Mouse (Mus musculus) hindbrain, embryonic 15.5 days (tissue): ENCODE measurements at regions not wholly inside any gene's neighbourhood (a gene's known extent, or its start where the extent isn't known, plus 50 kb on each side); places are given as distances from the start of the nearest gene placed in this dataset.

Source experiments
- ATAC-seq: fragments of 200-750 bp; cut with Nextera tagmentation; 2 replicates; pipeline ENCODE4 v1.8.0; 2017; ENCODE audit warnings: low read depth, moderate number of reproducible peaks, moderate TSS enrichment; ENCODE audit not compliant: low FRiP score
- H3K27ac ChIP-seq: fragments of 300-500 bp; sonication (generic); replicated peaks from 2 replicates; pipeline ENCODE4 v1.5.1; 2015; ENCODE audit warnings: mild to moderate bottlenecking, inconsistent platforms
- H3K27me3 ChIP-seq: fragments of 300-500 bp; sonication (generic); 2 replicates; pipeline ENCODE4 v1.6.1; 2015; ENCODE audit warnings: control low read depth, inconsistent platforms
- H3K36me3 ChIP-seq: fragments of 300-500 bp; sonication (generic); 2 replicates; pipeline ENCODE4 v1.6.1; 2015; ENCODE audit warnings: control low read depth, inconsistent platforms
- H3K4me1 ChIP-seq: fragments of 300-500 bp; sonication (generic); replicated peaks from 2 replicates; pipeline ENCODE4 v1.6.1; 2015; ENCODE audit warnings: control low read depth, inconsistent platforms
- H3K4me2 ChIP-seq: fragments of 300-500 bp; sonication (generic); 2 replicates; pipeline ENCODE4 v1.6.1; 2015; ENCODE audit warnings: moderate library complexity, mild to moderate bottlenecking, inconsistent platforms
- H3K4me3 ChIP-seq: fragments of 300-500 bp; sonication (generic); 2 replicates; pipeline ENCODE4 v1.5.1; 2015; ENCODE audit warnings: mild to moderate bottlenecking, inconsistent platforms
- H3K9ac ChIP-seq: fragments of 300-500 bp; sonication (generic); 2 replicates; pipeline ENCODE4 v1.6.1; 2015; ENCODE audit warnings: inconsistent platforms
- H3K9me3 ChIP-seq: fragments of 300-500 bp; sonication (generic); 2 replicates; pipeline ENCODE4 v1.6.1; 2016; ENCODE audit warnings: control low read depth, inconsistent platforms
- WGBS: fragments of 180-500 bp; shearing (Covaris S2); methylation state at CpG from one replicate; pipeline ENCODE4 v1.1.7; 2015; 5-methylcytosine and 5-hydroxymethylcytosine counted together

DNA sequence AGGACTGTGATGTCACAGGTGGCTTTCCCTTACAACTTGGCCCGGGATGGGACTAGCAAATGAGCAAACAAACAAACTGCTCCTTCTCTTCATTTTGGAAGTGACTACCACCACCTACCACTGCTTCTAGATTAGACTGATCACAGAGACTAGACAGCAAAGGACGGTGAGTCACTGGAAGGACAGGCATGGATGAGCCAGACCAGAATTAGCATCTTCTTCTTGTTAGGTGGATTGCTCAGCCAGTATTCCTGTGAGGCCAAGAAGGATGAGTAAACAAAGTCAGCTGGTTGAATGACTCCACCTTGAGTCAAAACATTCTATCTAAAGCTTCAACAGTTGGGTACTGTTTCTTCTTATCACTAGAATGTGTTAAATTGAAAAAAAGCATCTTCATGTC lies 385.1 kb upstream of the Mon1b start:
- H3K9me3 ChIP-seq, result no peaks in the 10 kb centered on the region
- H3K9ac ChIP-seq, result no peak overlapping the region
- H3K4me1 ChIP-seq, result no peaks in the 10 kb centered on the region
- no peak overlapping the region for H3K4me2 ChIP-seq
- no peaks in the 10 kb centered on the region for H3K27me3 ChIP-seq
- H3K4me3 ChIP-seq, result no peak overlapping the region
- ATAC-seq, result no peak
- H3K36me3 ChIP-seq, result no peaks in the 10 kb centered on the region
- no peak overlapping the region for H3K27ac ChIP-seq
- 92% methylated on average over 2 of the region's 2 CpGs for WGBS

DNA sequence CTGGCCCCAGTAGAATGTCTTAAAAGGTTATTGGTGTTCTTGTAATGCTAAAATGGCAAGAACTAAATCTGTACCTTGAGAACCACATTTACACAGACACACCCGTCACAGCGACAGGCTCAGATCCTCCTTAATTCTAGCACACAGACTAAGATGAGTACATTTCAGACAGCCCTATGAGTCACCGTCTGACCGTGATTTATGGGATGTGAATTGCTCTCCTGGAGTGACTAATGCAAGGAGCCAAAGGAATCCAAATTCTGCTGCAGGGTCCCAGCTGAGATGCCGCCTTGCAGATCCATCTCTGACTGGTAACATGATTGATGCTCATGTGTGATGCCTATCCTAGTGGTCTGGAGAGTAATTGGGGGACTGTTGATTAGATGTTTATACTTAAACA lies 381.3 kb upstream of the Mon1b start:
- WGBS, result 66% methylated on average over 5 of the region's 5 CpGs
- no peak overlapping the region for H3K9ac ChIP-seq
- H3K27me3 ChIP-seq, result no peaks in the 10 kb centered on the region
- no peak for ATAC-seq
- H3K36me3 ChIP-seq, result no peaks in the 10 kb centered on the region
- H3K27ac ChIP-seq, result no peak overlapping the region
- H3K4me2 ChIP-seq, result no peak overlapping the region
- H3K4me1 ChIP-seq, result no peaks in the 10 kb centered on the region
- no peak overlapping the region for H3K4me3 ChIP-seq
- H3K9me3 ChIP-seq, result no peaks in the 10 kb centered on the region

DNA sequence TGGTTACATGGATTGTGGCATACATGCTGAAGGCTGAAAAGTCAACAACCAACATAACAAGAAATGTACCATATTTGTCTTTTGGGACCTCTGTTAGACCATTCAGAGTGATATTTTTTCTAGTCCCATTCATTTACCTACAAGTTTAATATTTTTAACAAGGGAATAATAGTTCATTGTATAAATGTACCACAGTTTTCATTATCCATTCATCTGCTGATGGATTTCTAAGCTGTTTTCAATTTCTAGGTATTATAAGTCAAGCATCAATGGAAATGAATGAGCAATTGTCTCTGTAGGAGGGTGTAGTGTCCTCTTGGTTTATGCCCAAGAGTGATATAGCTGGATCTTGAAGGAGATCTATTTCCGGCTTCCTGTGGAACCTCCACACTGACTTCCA lies 375.9 kb upstream of the Mon1b start:
- H3K4me2 ChIP-seq, result no peak overlapping the region

DNA sequence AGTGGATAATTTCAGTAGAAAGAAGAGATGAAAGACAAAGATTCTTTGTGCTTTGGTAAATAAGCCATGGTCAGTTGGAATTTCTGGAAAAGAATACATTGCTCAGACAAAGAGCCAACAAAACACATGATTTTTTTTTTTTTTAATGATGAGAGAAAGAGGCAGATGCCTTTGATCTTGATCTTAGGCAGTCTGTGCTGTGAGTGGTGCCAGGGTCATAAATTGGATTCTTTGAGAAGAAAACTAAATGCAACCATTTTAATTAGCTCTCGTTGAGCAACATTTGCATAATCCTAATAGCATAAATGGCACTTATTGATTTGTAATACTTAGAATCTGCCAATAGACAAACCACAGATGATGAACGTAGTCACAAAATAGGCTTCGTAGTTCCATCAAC lies 372.1 kb upstream of the Mon1b start:
- no peaks in the 10 kb centered on the region for H3K9me3 ChIP-seq
- no peak overlapping the region for H3K4me2 ChIP-seq
- no peak overlapping the region for H3K4me3 ChIP-seq
- no peak overlapping the region for H3K9ac ChIP-seq
- no peak for ATAC-seq
- H3K27ac ChIP-seq, result no peak overlapping the region
- H3K4me1 ChIP-seq, result no peaks in the 10 kb centered on the region
- H3K27me3 ChIP-seq, result no peaks in the 10 kb centered on the region
- 77% methylated on average over 3 of the region's 3 CpGs for WGBS
- no peaks in the 10 kb centered on the region for H3K36me3 ChIP-seq

More for the DNA sequence above, 375.9 kb upstream of the Mon1b start:
- 93% methylated on average over 1 of the region's 1 CpGs for WGBS
- no peak overlapping the region for H3K27ac ChIP-seq
- no peaks in the 10 kb centered on the region for H3K27me3 ChIP-seq
- no peaks in the 10 kb centered on the region for H3K9me3 ChIP-seq
- no peaks in the 10 kb centered on the region for H3K36me3 ChIP-seq
- H3K4me3 ChIP-seq, result no peak overlapping the region
- no peak overlapping the region for H3K9ac ChIP-seq
- ATAC-seq, result no peak
- H3K4me1 ChIP-seq, result no peaks in the 10 kb centered on the region

DNA sequence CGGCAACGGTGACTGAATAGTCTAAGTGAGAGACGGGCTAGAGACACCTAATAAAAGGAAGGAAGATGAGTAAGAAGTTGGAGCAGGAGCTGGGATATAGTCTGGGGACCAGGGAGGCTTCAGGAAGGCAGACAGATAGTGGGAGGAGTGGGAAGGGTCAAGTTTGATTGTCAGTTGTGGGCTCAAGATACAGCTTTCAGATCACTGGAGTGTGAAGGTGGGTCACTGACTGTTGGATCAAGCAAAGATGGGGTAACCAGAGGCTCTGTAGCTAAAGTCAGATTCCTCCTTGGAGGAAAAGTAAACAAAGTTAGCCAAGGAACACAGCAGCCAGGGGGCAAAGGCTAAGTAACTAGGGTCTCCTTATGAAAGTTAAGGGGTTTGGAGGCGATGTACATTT lies 364.1 kb upstream of the Mon1b start:
- Histone ChIP-seq H3K36me3 (no peaks in the 10 kb centered on the region), H3K4me3 (no peak overlapping the region), H3K9ac (no peak overlapping the region), H3K27ac (no peak overlapping the region), H3K4me1 (no peaks in the 10 kb centered on the region), H3K9me3 (no peaks in the 10 kb centered on the region), H3K4me2 (no peak overlapping the region), H3K27me3 (no peaks in the 10 kb centered on the region)
- ATAC-seq, result no peak
- 95% methylated on average over 4 of the region's 4 CpGs for WGBS

- no peak for ATAC-seq
- 65% methylated on average over 4 of the region's 4 CpGs for WGBS
These were observed 335.0 kb upstream of the Mon1b start for GRCm38 (mm10) chr8:113300273-113300843.

GRCm38 (mm10) chr8:113303426-113303825 lies 332.0 kb upstream of the Mon1b start:
- H3K9ac ChIP-seq, result no peak overlapping the region
- H3K4me1 ChIP-seq, result no peaks in the 10 kb centered on the region
- H3K27ac ChIP-seq, result no peak overlapping the region
- 68% methylated on average over 8 of the region's 8 CpGs for WGBS
- no peak for ATAC-seq
- H3K4me3 ChIP-seq, result no peak overlapping the region
- H3K27me3 ChIP-seq, result no peaks in the 10 kb centered on the region
- H3K4me2 ChIP-seq, result no peak overlapping the region
- H3K36me3 ChIP-seq, result no peaks in the 10 kb centered on the region
- H3K9me3 ChIP-seq, result no peaks in the 10 kb centered on the region

More at GRCm38 (mm10) chr8:113300273-113300843, 335.0 kb upstream of the Mon1b start:
- H3K27ac ChIP-seq, result no peak overlapping the region
- no peak overlapping the region for H3K4me2 ChIP-seq
- no peaks in the 10 kb centered on the region for H3K27me3 ChIP-seq
- no peak overlapping the region for H3K9ac ChIP-seq
- no peaks in the 10 kb centered on the region for H3K36me3 ChIP-seq
- no peaks in the 10 kb centered on the region for H3K9me3 ChIP-seq
- H3K4me3 ChIP-seq, result no peak overlapping the region
- H3K4me1 ChIP-seq, result no peaks in the 10 kb centered on the region

GRCm38 (mm10) chr8:113317169-113317568 lies 318.2 kb upstream of the Mon1b start:
- Histone ChIP-seq H3K27me3 (no peaks in the 10 kb centered on the region), H3K9ac (no peak overlapping the region), H3K9me3 (no peaks in the 10 kb centered on the region), H3K36me3 (no peaks in the 10 kb centered on the region), H3K4me1 (peaks cover 5% of the 10 kb centered on the region; the same call in 1 of the 2 replicates), H3K4me2 (no peak overlapping the region), H3K4me3 (no peak overlapping the region), H3K27ac (no peak overlapping the region)
- ATAC-seq, result no peak
- WGBS, result 42% methylated on average over 3 of the region's 3 CpGs

GRCm38 (mm10) chr8:113331576-113331975 lies 303.8 kb upstream of the Mon1b start:
- H3K27ac ChIP-seq, result no peak overlapping the region
- ATAC-seq, result no peak
- H3K9ac ChIP-seq, result no peak overlapping the region
- H3K4me2 ChIP-seq, result no peak overlapping the region
- no peaks in the 10 kb centered on the region for H3K9me3 ChIP-seq
- no peaks in the 10 kb centered on the region for H3K4me1 ChIP-seq
- 50% methylated on average over 6 of the region's 6 CpGs for WGBS
- no peak overlapping the region for H3K4me3 ChIP-seq
- H3K36me3 ChIP-seq, result no peaks in the 10 kb centered on the region
- H3K27me3 ChIP-seq, result no peaks in the 10 kb centered on the region

GRCm38 (mm10) chr8:113341306-113341705 lies 294.1 kb upstream of the Mon1b start:
- H3K9ac ChIP-seq, result no peak overlapping the region
- no peak overlapping the region for H3K4me2 ChIP-seq
- whole genome bisulfite sequencing, result 44% methylated on average over 10 of the region's 10 CpGs
- H3K36me3 ChIP-seq, result no peaks in the 10 kb centered on the region
- no peaks in the 10 kb centered on the region for H3K9me3 ChIP-seq
- H3K27me3 ChIP-seq, result no peaks in the 10 kb centered on the region
- no peak for ATAC-seq
- H3K4me3 ChIP-seq, result no peak overlapping the region
- no peak overlapping the region for H3K27ac ChIP-seq
- no peaks in the 10 kb centered on the region for H3K4me1 ChIP-seq

DNA sequence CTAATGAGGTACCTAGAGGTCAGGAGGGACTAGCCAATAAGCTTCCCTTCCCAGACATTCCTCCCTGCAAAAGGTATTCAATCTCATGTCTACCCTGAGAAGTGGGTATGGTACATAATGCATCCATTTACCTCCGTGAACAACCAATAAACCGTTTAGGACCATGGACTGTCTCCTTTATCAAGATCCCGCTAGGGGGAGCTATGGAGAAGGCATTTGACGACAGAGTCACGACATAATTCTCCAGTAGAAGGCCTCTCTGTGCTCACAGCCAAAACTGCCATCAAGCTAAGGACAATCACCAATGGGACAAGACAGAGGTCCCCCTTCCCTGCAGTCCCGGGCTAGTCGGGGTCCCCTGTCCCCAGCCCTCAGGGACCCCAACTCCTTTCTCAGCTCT lies 273.5 kb upstream of the Mon1b start:
- Histone ChIP-seq H3K9me3 (no peaks in the 10 kb centered on the region), H3K4me2 (no peak overlapping the region), H3K4me1 (no peaks in the 10 kb centered on the region), H3K9ac (no peak overlapping the region), H3K4me3 (no peak overlapping the region), H3K27ac (no peak overlapping the region), H3K27me3 (no peaks in the 10 kb centered on the region), H3K36me3 (no peaks in the 10 kb centered on the region)
- ATAC-seq, result no peak
- WGBS, result 62% methylated on average over 7 of the region's 7 CpGs

DNA sequence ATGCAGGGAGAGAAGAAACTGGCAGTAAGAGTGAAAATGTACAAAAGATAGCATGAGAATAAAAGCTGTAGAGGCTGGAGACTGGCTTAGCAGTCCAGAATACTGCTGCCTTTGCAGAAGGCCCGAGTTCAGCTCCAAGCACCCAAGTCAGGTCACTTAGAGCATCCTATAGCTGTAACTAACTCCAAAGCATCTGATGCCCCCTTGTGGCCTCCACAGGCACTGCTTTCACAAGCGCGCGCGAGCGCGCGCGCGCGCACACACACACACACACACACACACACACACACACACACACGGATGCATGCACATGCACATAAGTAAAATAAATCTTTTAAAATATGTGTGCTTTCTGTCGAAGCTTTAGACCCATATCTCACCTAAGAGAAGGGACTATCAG lies 271.2 kb upstream of the Mon1b start:
- no peaks in the 10 kb centered on the region for H3K9me3 ChIP-seq
- 98% methylated on average over 13 of the region's 13 CpGs for WGBS
- no peak overlapping the region for H3K9ac ChIP-seq
- no peak overlapping the region for H3K27ac ChIP-seq
- no peaks in the 10 kb centered on the region for H3K36me3 ChIP-seq
- no peaks in the 10 kb centered on the region for H3K4me1 ChIP-seq
- H3K4me2 ChIP-seq, result no peak overlapping the region
- ATAC-seq, result no peak
- H3K27me3 ChIP-seq, result no peaks in the 10 kb centered on the region
- no peak overlapping the region for H3K4me3 ChIP-seq

DNA sequence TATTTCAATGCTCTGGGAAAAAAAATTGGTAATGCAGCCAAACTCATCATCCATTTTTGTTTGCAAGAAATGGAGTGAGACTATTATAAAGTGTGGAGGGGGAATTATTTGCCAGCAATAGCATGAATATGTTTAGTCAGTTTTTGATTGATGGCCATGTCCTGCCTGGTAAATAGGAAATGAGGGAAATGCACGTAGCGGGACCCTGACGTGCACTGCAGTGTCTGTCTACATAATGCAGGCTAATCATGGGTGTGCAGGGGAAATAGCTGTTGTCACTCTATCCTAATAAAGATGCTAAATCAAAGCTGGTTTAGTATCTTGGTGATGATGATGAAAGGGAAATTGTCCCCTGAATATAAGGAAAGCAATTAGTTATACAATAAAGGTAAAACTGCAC lies 251.9 kb upstream of the Mon1b start:
- H3K4me3 ChIP-seq, result no peak overlapping the region
- no peak overlapping the region for H3K4me2 ChIP-seq
- WGBS, result 20% methylated on average over 3 of the region's 3 CpGs
- H3K4me1 ChIP-seq, result 0 out of 2 replicates have a peak, but pooled peaks cover 2% of the 10 kb centered on the region
- H3K27me3 ChIP-seq, result no peaks in the 10 kb centered on the region
- H3K27ac ChIP-seq, result no peak overlapping the region
- H3K9ac ChIP-seq, result no peak overlapping the region
- H3K9me3 ChIP-seq, result no peaks in the 10 kb centered on the region
- no peak for ATAC-seq
- H3K36me3 ChIP-seq, result no peaks in the 10 kb centered on the region
